Mouse (Mus musculus) kidney, postnatal 25 days (tissue): ENCODE measurements at regions not wholly inside any gene's neighbourhood (a gene's known extent, or its start where the extent isn't known, plus 50 kb on each side); places are given as distances from the start of the nearest gene placed in this dataset.
"Not testable (repeated sequence)": the region's sequence is repeated elsewhere in the genome, so short reads cannot be mapped to it uniquely, and the experiment has no call there.

Experiments
- DNase-seq, 2 experiments: peaks; one replicate each; pipeline ENCODE4 v3.0.0; 2021; ENCODE audit warnings: mixed read lengths in 2 of 2

GRCm38 (mm10) chr3:6135754-6136153 is 385.1 kb downstream of the Gm8797 start:
- DNase-seq = not testable (repeated sequence)

GRCm38 (mm10) chr3:6137374-6137773 is 386.8 kb downstream of the Gm8797 start:
- DNase-seq = peak in 1 of 2 experiments; percentile 32

GRCm38 (mm10) chr3:6173775-6174174 is 423.2 kb downstream of the Gm8797 start:
- no peak for DNase-seq

DNA sequence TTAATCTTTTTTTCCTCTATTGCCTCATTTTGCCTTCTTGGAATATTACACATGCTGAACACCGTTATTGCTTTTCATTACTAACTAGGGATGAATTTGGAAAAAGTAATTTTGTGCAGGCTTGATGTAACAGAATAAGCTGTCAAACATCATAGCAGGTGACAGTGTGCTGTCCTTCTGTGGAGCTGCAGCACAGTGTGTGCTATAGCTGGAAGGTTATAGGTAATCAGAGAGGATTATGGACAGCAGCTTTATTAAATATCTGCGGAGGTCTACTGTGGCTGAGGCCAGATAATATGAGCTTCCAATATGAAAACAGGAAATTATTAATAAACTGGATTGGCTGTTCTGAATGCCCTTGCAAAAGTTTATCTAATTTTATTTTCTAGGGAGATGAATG is 431.9 kb downstream of the Gm8797 start:
- no peak for DNase-seq

GRCm38 (mm10) chr3:6183400-6183799 is 432.8 kb downstream of the Gm8797 start:
- no peak for DNase-seq

DNA sequence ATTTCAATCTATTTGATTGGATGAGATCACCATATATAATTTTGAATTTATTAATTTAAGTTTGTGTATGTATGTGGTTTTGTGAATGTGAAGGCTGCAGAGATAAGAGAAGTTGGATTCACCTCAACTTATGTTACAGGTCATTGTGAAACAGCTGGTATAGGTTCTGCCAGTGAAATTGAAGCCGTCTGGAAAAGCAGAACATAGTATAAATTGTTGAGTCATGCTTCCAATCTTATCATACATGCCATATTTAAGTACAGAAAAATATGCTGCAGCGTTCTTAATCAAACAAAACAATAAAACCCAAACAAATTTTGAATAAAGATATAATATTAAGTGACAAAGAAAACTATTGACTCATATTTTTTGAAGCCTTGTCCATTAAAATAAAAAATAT is 415.6 kb downstream of the 1700008P02Rik start:
- no peak for DNase-seq

DNA sequence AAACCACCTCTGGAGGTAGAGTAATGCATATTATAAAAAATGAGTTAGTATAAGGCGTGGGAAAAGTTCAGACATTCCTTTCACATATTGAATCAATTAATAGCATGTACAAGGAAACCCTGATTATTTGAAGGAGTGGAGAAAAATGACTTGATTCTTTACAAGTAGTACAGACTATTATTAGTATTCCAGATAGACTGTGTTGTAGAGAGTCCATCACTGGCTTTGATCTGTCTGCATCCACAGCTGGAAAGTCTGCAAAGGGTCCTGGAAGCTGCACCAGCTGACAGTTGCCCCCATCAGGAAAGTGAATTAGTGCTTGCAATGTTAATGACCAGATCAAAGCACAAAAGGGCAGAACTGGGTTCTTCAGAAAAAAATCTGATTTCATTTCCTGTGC is 391.6 kb downstream of the 1700008P02Rik start:
- no peak for DNase-seq
